Mouse (Mus musculus) ES-Bruce4 (cell line): ENCODE results near the gene Map3k6. TPM values are rescaled to one million over a fixed set of nuclear protein-coding genes. Genes with fewer than 3 reads are reported as not detected.

Source experiments
- H3K27ac ChIP-seq: 2 replicates; pipeline ENCODE4 v1.5.1; 2012; ENCODE audit warnings: low read length, inconsistent platforms; ENCODE audit not compliant: insufficient read depth
- H3K27me3 ChIP-seq: 2 replicates; pipeline ENCODE4 v1.6.1; 2012; ENCODE audit warnings: mild to moderate bottlenecking, low read length, inconsistent platforms; ENCODE audit not compliant: control insufficient read depth, poor library complexity, insufficient read depth, severe bottlenecking
- H3K36me3 ChIP-seq: 2 replicates; pipeline ENCODE4 v1.6.1; 2012; ENCODE audit warnings: inconsistent platforms, mild to moderate bottlenecking, low read length, moderate library complexity; ENCODE audit not compliant: control insufficient read depth, poor library complexity, insufficient read depth, severe bottlenecking
- H3K4me1 ChIP-seq: one replicate; pipeline ENCODE4 v1.8.1; 2011; ENCODE audit warnings: low read length; ENCODE audit not compliant: control insufficient read depth, insufficient read depth
- H3K4me3 ChIP-seq: 2 replicates; pipeline ENCODE4 v1.5.1; 2011; ENCODE audit warnings: low read depth, mild to moderate bottlenecking, low read length
- H3K9ac ChIP-seq: 2 replicates; pipeline ENCODE4 v1.6.1; 2012; ENCODE audit warnings: low read depth, mild to moderate bottlenecking, inconsistent platforms; ENCODE audit not compliant: poor library complexity, severe bottlenecking
- H3K9me3 ChIP-seq: replicated peaks from 2 replicates; pipeline ENCODE4 v1.6.1; 2012; ENCODE audit warnings: mild to moderate bottlenecking, low read length, inconsistent platforms; ENCODE audit not compliant: control insufficient read depth, poor library complexity, insufficient read depth, severe bottlenecking
- CTCF ChIP-seq: IDR thresholded peaks from one replicate; pipeline ENCODE4 v1.8.1; 2011; ENCODE audit warnings: low read depth, low read length
- EP300 ChIP-seq: IDR thresholded peaks from 2 replicates; pipeline ENCODE4 v1.6.1; 2011; ENCODE audit warnings: low read depth, low read length; ENCODE audit not compliant: insufficient read depth
- POLR2A ChIP-seq: IDR thresholded peaks from one replicate; pipeline ENCODE4 v1.8.1; 2011; ENCODE audit warnings: low read length; ENCODE audit not compliant: insufficient read depth
- polyA plus RNA-seq: library from polyadenylated mRNA; stranded (reverse); fragments of >200 nt; gene quantifications from 2 replicates; pipeline ENCODE4 v1.2.4, GENCODE M21; 2011; ENCODE audit warnings: low read depth; ENCODE audit not compliant: missing spikeins, insufficient read depth, insufficient read length

The Map3k6 gene
- polyA plus RNA-seq, result 3.8 TPM in 2 replicates

DNA sequence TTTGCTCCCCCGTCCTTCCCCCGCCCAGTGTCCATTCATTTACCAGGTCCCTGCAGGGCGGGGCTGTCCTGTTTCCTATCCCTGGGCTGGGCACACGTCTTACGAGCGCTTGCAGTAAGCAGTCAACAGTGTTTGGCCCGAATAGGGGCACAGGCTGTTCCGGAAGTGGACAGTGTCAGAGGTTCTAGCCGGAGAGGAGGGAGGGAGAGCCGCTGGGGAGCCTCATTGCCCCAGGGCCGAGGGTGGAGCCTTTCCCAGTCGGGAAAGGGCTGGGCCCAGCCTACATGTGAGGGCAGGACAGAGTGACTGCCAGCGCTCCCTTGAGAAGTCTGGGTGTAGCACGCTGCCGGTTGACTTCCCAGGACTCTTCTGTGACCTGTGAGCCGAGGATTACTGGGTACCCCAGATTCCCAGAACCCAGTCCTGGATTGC, at the start of gene Map3k6:
TSS of gene Map3k6 (plus strand) at position 329 of the 432 bp plus-strand sequence.
- peak within 1 kb of the TSS; percentile 97 for H3K4me3 ChIP-seq
- H3K9ac ChIP-seq, result peak within 1 kb of the TSS; percentile 76
- TF ChIP-seq CTCF, result no peak
- peak; percentile 66; the same call in 1 of the 2 replicates for TF ChIP-seq EP300
- no peaks in the 10 kb centered on the region for H3K27me3 ChIP-seq
- H3K36me3 ChIP-seq, result no peaks in the 10 kb centered on the region
- no peaks in the 10 kb centered on the region for H3K9me3 ChIP-seq
- no peaks in the 10 kb centered on the region for H3K4me1 ChIP-seq
- peak within 1 kb of the TSS; percentile 48; the same call in 1 of the 2 replicates for H3K27ac ChIP-seq

DNA sequence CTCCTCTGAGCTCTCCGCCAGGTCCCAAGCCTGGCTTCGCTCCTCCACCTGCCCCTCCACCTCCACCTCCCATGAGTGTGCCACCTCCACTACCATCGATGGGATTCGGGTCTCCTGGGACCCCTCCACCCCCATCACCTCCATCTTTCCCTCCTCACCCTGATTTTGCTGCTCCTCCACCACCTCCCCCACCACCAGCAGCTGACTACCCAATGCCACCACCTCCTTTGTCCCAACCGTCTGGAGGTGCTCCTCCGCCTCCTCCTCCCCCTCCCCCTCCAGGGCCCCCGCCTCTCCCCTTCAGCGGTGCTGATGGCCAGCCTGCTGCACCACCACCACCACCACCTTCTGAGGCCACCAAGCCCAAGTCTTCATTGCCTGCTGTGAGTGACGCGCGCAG, 46.1 kb upstream of the Map3k6 start:
- peaks cover 35% of the 10 kb centered on the region for H3K36me3 ChIP-seq
- no peaks in the 10 kb centered on the region for H3K4me1 ChIP-seq
- TF ChIP-seq EP300 (no peak), CTCF (no peak), POLR2A (no peak)
- H3K27me3 ChIP-seq, result no peaks in the 10 kb centered on the region
- no peaks in the 10 kb centered on the region for H3K9me3 ChIP-seq
- no peak overlapping the region for H3K9ac ChIP-seq
- H3K4me3 ChIP-seq, result no peak overlapping the region
- H3K27ac ChIP-seq, result no peak overlapping the region

DNA sequence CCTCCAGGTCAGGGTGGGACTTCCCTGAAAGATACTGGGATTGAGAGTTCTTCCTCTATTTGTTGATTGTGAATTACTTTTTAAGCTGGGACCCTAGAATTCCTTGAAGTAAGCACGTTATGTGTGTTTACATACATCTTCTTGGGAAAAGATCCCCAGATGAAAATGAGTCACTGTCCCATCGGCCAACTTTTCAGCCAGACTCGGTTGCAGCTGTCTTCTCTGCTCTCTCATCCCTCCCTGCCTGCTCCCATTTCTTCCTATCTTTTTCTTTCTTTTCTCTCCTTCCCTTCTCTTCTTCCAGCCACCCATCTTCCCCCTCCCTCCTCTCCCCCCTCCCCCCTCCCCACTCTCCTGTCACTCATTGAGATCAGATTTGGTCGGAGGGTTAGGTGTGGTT, 45.6 kb upstream of the Map3k6 start:
- Histone ChIP-seq H3K36me3 (peaks cover 31% of the 10 kb centered on the region), H3K4me3 (no peak overlapping the region), H3K27ac (no peak overlapping the region), H3K9me3 (no peaks in the 10 kb centered on the region), H3K9ac (no peak overlapping the region), H3K27me3 (no peaks in the 10 kb centered on the region), H3K4me1 (no peaks in the 10 kb centered on the region)
- TF ChIP-seq CTCF (no peak), EP300 (no peak), POLR2A (no peak)

DNA sequence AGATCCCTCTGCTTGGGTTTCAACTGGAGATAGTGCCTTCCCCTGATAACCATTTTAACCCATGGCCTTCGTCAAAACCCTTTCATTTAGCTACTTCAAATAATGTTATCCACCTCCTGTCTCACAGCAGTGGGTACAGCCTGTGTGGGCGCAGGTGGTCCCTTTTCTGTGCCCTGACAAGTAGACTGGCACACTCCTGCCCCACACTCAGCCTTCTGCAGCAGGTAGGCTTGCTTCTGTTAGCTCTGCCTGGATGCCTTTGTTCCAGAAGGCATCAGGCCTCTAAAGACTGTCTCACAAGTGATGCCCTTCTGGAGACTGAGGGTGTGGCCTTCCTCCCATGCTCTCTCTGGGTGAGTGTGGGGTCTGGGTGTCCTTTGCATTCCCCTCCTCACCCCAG, 44.5 kb upstream of the Map3k6 start:
- Histone ChIP-seq H3K36me3 (peaks cover 20% of the 10 kb centered on the region), H3K27me3 (no peaks in the 10 kb centered on the region), H3K27ac (no peak overlapping the region), H3K4me1 (peaks cover 2% of the 10 kb centered on the region), H3K4me3 (no peak overlapping the region), H3K9me3 (no peaks in the 10 kb centered on the region), H3K9ac (no peak overlapping the region)
- TF ChIP-seq EP300 (no peak), POLR2A (no peak), CTCF (no peak)

DNA sequence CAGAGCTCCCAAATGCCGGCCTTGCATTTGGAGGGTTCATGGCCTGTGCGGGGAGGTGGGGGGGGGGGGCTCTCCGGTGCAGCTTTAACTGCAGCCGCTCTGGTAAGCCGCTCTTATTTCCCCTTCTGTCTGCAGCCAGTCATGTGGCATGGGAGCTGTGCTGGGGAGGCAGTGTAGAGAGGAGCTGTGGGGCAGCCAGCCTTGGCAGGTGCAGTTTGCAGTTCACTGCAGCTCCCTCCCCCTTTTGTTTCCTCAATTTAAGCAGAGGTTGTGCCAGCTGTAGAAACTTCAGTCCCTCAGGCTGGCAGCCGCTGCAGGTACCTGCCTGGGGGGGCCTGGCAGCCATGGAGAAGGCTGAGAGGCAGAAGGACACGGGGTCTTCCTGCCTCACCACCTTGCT, 43.8 kb upstream of the Map3k6 start:
- Histone ChIP-seq H3K27me3 (no peaks in the 10 kb centered on the region), H3K36me3 (peaks cover 19% of the 10 kb centered on the region), H3K27ac (no peak overlapping the region), H3K4me1 (peaks cover 2% of the 10 kb centered on the region), H3K9ac (no peak overlapping the region), H3K9me3 (no peaks in the 10 kb centered on the region), H3K4me3 (no peak overlapping the region)
- TF ChIP-seq POLR2A, result no peak
- no peak for TF ChIP-seq EP300
- TF ChIP-seq CTCF, result no peak

DNA sequence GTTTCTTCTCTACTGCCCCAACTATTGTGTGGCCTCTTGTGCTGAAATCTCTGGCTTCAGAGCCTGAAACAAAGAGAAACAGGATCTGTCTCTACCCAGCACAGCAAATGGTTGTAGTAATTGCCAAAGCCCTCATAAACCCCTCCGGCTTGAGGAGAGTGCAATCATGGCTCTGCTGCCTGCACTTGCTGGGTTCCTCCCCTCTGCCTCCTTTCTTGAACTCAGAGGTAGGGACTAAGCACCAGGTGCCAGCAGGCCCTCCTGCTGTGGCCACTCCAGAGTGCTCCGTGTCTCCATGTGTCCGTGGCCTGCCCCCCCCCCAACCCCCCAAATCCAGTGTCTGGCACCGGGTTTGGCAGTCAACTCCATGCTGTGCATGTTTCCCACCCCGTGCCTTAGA, 43.3 kb upstream of the Map3k6 start:
- no peak overlapping the region for H3K27ac ChIP-seq
- H3K27me3 ChIP-seq, result no peaks in the 10 kb centered on the region
- H3K4me1 ChIP-seq, result peaks cover 2% of the 10 kb centered on the region
- no peaks in the 10 kb centered on the region for H3K9me3 ChIP-seq
- no peak overlapping the region for H3K9ac ChIP-seq
- H3K4me3 ChIP-seq, result no peak overlapping the region
- no peak for TF ChIP-seq EP300
- TF ChIP-seq POLR2A, result no peak
- no peak for TF ChIP-seq CTCF
- H3K36me3 ChIP-seq, result peaks cover 15% of the 10 kb centered on the region; the same call in 1 of the 2 replicates
